Mouse (Mus musculus): ENCODE measurements around the gene Esrrg.

DNA sequence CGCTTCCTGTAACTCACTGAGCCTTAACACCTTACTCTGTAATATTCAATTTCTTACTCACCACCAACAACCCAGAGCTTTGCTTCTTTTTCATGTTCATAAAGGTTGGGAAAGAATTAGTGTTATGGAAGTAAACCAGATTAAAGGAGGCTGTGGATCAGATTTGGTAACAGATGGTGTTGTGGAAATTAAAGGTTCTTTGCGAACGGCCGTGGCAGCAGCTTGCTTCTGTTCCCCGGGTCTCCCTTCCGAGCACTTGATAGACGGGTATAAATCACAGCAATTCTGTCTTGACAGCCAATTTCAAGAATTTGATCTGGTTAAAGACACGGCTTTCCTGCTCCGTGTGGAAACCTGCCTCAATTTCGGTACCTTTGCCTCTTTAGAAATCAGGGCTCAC lies 421.5 kb downstream of the Esrrg start:
- TF ChIP-seq CTCF (IDR thresholded peaks at IDR 0.05; ENCODE audit: borderline replicate concordance, insufficient read depth, low read length) (no peak), POLR2A (IDR thresholded peaks at IDR 0.05; ENCODE audit: low read depth, low read length) (no peak)

Data from embryonic fibroblast, embryonic 13.5 days (primary cell).